Mouse (Mus musculus) intestine, embryonic 15.5 days (tissue): ENCODE measurements at regions not wholly inside any gene's neighbourhood (a gene's known extent, or its start where the extent isn't known, plus 50 kb on each side); places are given as distances from the start of the nearest gene placed in this dataset.

ENCODE experiments used
- ATAC-seq: fragments of 200-750 bp; cut with Nextera tagmentation; 2 replicates; pipeline ENCODE4 v1.8.0; 2017; ENCODE audit warnings: moderate TSS enrichment, moderate library complexity
- H3K27ac ChIP-seq: fragments of 300-500 bp; sonication (generic); 2 replicates; pipeline ENCODE4 v1.5.1; 2015; ENCODE audit warnings: mild to moderate bottlenecking, inconsistent platforms
- H3K27me3 ChIP-seq: fragments of 300-500 bp; sonication (generic); replicated peaks from 2 replicates; pipeline ENCODE4 v1.6.1; 2015; ENCODE audit warnings: inconsistent platforms
- H3K36me3 ChIP-seq: fragments of 300-500 bp; sonication (generic); 2 replicates; pipeline ENCODE4 v1.6.1; 2015; ENCODE audit warnings: inconsistent platforms
- H3K4me1 ChIP-seq: fragments of 300-500 bp; sonication (generic); replicated peaks from 2 replicates; pipeline ENCODE4 v1.6.1; 2015; ENCODE audit warnings: inconsistent platforms
- H3K4me2 ChIP-seq: fragments of 300-500 bp; sonication (generic); replicated peaks from 2 replicates; pipeline ENCODE4 v1.6.1; 2015; ENCODE audit warnings: mild to moderate bottlenecking, inconsistent platforms
- H3K4me3 ChIP-seq: fragments of 300-500 bp; sonication (generic); replicated peaks from 2 replicates; pipeline ENCODE4 v1.5.1; 2015; ENCODE audit warnings: inconsistent platforms
- H3K9ac ChIP-seq: fragments of 300-500 bp; sonication (generic); 2 replicates; pipeline ENCODE4 v1.6.1; 2015; ENCODE audit warnings: inconsistent platforms
- H3K9me3 ChIP-seq: fragments of 300-500 bp; sonication (generic); 2 replicates; pipeline ENCODE4 v1.6.1; 2016; ENCODE audit warnings: inconsistent platforms
- WGBS: fragments of 180-500 bp; shearing (Covaris S2); methylation state at CpG from one replicate; pipeline ENCODE4 v1.1.7; 2015; 5-methylcytosine and 5-hydroxymethylcytosine counted together

GRCm38 (mm10) chr10:27942136-27942535, 132.5 kb upstream of the Ptprk start:
- H3K27ac ChIP-seq: no peak overlapping the region
- no peaks in the 10 kb centered on the region for H3K27me3 ChIP-seq
- no peaks in the 10 kb centered on the region for H3K36me3 ChIP-seq
- no peaks in the 10 kb centered on the region for H3K9me3 ChIP-seq
- no peak for ATAC-seq
- no peak overlapping the region for H3K4me2 ChIP-seq
- H3K9ac ChIP-seq: no peak overlapping the region
- 0 out of 2 replicates have a peak, but pooled peaks cover 2% of the 10 kb centered on the region for H3K4me1 ChIP-seq
- no peak overlapping the region for H3K4me3 ChIP-seq
- 59% methylated on average over 5 of the region's 5 CpGs for WGBS

- ATAC-seq: no peak
- 90% methylated on average over 1 of the region's 1 CpGs for WGBS
- H3K9me3 ChIP-seq: no peaks in the 10 kb centered on the region
These were observed 125.5 kb upstream of the Ptprk start for GRCm38 (mm10) chr10:27949127-27949526.

GRCm38 (mm10) chr10:27968202-27968601, 106.4 kb upstream of the Ptprk start:
- Histone ChIP-seq H3K27ac (no peak overlapping the region), H3K4me2 (no peak overlapping the region), H3K4me3 (no peak overlapping the region), H3K9me3 (no peaks in the 10 kb centered on the region), H3K27me3 (no peaks in the 10 kb centered on the region), H3K9ac (no peak overlapping the region), H3K4me1 (no peaks in the 10 kb centered on the region), H3K36me3 (no peaks in the 10 kb centered on the region)
- 93% methylated on average over 1 of the region's 1 CpGs for WGBS
- no peak for ATAC-seq

More at GRCm38 (mm10) chr10:27949127-27949526, 125.5 kb upstream of the Ptprk start:
- Histone ChIP-seq H3K4me3 (no peak overlapping the region), H3K9ac (no peak overlapping the region), H3K4me1 (no peaks in the 10 kb centered on the region), H3K27ac (no peak overlapping the region), H3K4me2 (no peak overlapping the region), H3K27me3 (no peaks in the 10 kb centered on the region), H3K36me3 (no peaks in the 10 kb centered on the region)

- ATAC-seq: no peak
- Histone ChIP-seq H3K4me1 (no peaks in the 10 kb centered on the region), H3K9ac (no peak overlapping the region), H3K36me3 (no peaks in the 10 kb centered on the region), H3K9me3 (no peaks in the 10 kb centered on the region), H3K4me2 (no peak overlapping the region), H3K27ac (no peak overlapping the region), H3K27me3 (no peaks in the 10 kb centered on the region), H3K4me3 (no peak overlapping the region)
- WGBS: 94% methylated on average over 4 of the region's 4 CpGs
These were observed 90.6 kb upstream of the Ptprk start for GRCm38 (mm10) chr10:27984047-27984446.

DNA sequence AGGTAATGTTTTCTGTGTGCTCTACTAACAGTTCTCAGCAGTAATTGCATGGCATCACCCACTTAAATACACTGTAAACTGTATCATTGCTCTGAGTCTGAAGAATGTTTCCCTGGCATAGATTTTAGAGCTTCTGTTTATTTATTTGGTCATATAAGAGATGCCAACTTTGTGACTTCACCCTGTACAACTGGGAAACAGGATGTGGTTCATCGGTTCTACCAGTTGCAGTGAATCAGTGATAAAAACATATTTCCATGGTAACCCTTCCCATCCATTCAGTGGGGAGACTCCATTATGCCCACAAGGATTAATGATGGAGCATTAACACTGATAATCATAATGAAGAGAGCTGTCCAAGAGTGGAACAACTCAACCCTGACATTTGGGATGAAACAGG, 89.6 kb upstream of the Ptprk start:
- Histone ChIP-seq H3K9ac (no peak overlapping the region), H3K4me1 (no peaks in the 10 kb centered on the region), H3K36me3 (no peaks in the 10 kb centered on the region), H3K27me3 (no peaks in the 10 kb centered on the region), H3K9me3 (no peaks in the 10 kb centered on the region), H3K4me3 (no peak overlapping the region), H3K4me2 (no peak overlapping the region), H3K27ac (no peak overlapping the region)
- no peak for ATAC-seq
- WGBS: 90% methylated on average over 1 of the region's 1 CpGs

DNA sequence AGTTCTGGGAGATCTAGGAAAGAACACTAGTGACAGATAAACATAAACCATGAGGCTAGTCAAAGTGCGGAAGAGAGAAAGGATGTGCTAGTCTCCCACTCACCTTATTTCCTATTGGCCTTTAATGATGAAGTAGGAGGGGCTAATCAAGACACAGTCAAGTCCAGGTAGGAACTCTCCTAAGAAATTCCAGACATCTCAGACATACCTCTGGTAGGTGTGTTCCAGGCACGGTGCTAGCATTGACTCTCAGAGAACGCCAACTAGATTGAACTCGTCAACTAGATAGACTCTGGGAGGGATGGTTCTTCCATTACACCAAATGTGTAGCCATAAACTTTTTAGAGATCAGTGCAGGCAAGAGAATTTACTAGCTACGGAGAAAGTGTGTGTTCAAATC, 87.6 kb upstream of the Ptprk start:
- WGBS: 78% methylated on average over 5 of the region's 5 CpGs
- no peak for ATAC-seq

DNA sequence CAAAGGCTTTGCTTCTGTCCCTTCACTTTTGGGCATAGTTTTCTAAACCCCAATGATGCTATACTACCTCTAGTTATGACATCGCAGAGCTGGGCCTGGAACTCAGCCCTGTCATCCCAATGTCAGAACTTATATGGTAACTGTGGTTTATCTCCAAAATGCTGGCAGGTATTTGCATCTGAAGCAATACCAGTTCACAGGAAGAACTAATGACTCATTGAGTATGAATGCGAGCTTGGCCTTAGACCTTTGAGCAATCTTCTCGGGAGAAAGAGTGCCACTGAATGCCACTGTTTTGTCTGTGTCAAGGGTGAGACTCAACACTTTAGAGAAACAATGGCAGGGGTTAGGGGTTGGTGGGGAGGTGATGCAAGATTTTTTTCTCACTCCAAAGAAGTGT, 86.6 kb upstream of the Ptprk start:
- 68% methylated on average over 3 of the region's 3 CpGs for WGBS
- no peak overlapping the region for H3K9ac ChIP-seq
- no peaks in the 10 kb centered on the region for H3K27me3 ChIP-seq
- no peaks in the 10 kb centered on the region for H3K36me3 ChIP-seq
- H3K9me3 ChIP-seq: no peaks in the 10 kb centered on the region
- H3K4me2 ChIP-seq: no peak overlapping the region
- H3K27ac ChIP-seq: no peak overlapping the region
- H3K4me3 ChIP-seq: no peak overlapping the region
- ATAC-seq: no peak
- no peaks in the 10 kb centered on the region for H3K4me1 ChIP-seq

More for the DNA sequence above, 87.6 kb upstream of the Ptprk start:
- Histone ChIP-seq H3K4me1 (no peaks in the 10 kb centered on the region), H3K27me3 (no peaks in the 10 kb centered on the region), H3K4me3 (no peak overlapping the region), H3K36me3 (no peaks in the 10 kb centered on the region), H3K27ac (no peak overlapping the region), H3K4me2 (no peak overlapping the region), H3K9ac (no peak overlapping the region), H3K9me3 (no peaks in the 10 kb centered on the region)

DNA sequence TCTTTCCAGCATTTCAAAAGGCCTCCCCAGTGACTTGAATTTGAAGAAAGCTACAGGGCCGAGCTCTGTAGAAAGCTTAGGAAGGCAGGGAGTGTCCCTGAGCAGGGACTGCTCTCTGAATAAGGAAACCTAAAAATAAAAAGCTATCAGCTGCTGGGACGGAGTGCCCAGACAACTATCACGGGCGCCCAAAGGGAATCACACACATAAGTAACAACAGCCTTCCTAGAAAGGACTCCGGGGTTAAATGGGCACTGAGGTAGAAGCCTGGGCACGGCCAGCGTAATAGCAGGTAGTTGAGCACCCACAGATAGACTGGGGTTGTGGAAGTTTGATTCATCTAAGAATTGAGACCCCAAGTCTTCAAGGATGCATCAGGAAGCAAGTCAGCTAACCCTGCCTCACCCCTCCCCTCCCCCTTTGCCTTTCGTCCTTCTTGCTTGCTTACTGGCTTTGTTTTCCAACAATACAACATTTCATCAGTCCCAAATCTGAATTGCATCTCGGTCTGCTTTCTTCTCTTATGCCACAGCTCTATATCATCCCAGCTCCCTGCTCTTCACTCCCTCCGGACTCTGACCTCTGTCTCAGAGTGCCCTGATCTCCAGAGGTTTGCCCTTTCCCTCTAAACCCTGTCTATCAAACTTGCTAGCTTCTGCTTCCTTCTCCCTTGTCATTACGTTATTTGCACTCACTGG, 84.1 kb upstream of the Ptprk start:
- WGBS: 80% methylated on average over 11 of the region's 11 CpGs
- no peaks in the 10 kb centered on the region for H3K27me3 ChIP-seq
- H3K9me3 ChIP-seq: no peaks in the 10 kb centered on the region
- H3K4me2 ChIP-seq: no peak overlapping the region
- H3K4me1 ChIP-seq: no peaks in the 10 kb centered on the region
- H3K9ac ChIP-seq: no peak overlapping the region
- H3K27ac ChIP-seq: no peak overlapping the region
- H3K4me3 ChIP-seq: no peak overlapping the region
- no peak for ATAC-seq
- no peaks in the 10 kb centered on the region for H3K36me3 ChIP-seq

DNA sequence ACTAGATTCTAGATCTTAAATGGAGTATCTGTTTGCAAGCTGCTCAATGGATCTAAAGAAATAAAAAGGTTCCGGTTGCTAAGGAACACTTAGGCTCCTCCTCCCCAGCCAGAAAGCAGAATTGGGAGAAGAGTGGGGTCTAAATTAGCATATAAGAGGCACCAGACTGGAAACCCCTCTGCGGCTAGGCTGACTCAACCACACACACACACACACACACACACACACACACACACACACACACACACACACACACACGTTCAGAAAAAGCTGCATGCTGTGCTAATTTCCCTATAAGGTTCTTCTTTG, 83.6 kb upstream of the Ptprk start:
- Histone ChIP-seq H3K27me3 (no peaks in the 10 kb centered on the region), H3K4me2 (no peak overlapping the region), H3K9ac (no peak overlapping the region), H3K4me3 (no peak overlapping the region), H3K27ac (no peak overlapping the region), H3K4me1 (no peaks in the 10 kb centered on the region), H3K36me3 (no peaks in the 10 kb centered on the region), H3K9me3 (no peaks in the 10 kb centered on the region)
- 80% methylated on average over 3 of the region's 3 CpGs for WGBS
- no peak for ATAC-seq

DNA sequence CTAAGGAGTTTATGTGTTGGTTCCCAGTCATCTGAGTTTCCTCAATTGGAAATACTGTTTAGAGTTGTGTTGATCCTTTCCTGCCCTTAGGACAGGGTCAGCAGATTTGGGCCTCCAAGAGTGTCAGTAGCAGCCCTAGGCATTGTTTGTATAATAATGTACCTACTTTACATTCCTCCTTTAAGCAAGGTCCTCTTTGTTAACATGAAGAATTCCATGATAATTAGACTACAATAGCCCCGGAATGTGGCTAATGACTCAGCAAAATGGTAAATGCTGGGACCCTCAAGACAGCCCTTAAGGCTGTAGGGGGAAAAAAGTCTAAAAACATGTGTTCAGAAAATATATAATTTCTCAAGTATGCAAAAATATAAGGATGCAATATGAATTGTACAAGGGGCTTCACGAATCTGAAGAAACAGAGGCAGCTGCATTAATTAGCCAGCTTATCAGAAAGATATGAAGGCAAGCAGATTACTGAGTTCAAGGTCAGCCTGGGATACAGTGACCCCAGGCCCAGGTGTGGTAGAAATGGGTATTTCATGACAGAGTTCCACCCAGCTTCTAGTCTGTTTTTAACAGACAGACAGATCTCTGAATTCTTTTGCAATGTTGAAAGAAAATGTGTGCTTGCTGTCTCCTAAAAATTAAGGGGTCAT, 80.1 kb upstream of the Ptprk start:
- no peaks in the 10 kb centered on the region for H3K4me1 ChIP-seq
- H3K36me3 ChIP-seq: no peaks in the 10 kb centered on the region
- no peak for ATAC-seq

DNA sequence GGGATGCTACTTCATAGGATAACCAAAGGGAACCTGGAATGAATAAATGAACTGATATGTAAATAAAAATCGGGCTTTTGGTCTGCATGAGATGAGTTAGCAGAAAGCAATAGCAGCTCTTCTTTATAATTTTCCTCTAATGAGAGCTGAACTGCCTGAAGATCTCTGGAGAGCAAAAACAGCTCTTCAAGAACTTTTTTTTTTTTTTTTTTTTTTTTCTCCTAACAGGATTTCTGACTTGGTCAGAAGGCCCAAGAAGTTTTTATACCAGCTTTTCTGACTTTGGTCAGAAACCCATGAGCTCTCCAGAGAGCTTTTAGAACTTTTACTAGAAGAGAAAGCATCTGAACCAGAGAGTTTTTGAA, 79.6 kb upstream of the Ptprk start:
- Histone ChIP-seq H3K27me3 (no peaks in the 10 kb centered on the region), H3K27ac (no peak overlapping the region), H3K4me2 (no peak overlapping the region), H3K4me1 (no peaks in the 10 kb centered on the region), H3K9ac (no peak overlapping the region), H3K4me3 (no peak overlapping the region), H3K36me3 (no peaks in the 10 kb centered on the region), H3K9me3 (no peaks in the 10 kb centered on the region)
- ATAC-seq: no peak
- WGBS: 75% methylated on average over 1 of the region's 1 CpGs

More for the DNA sequence above, 80.1 kb upstream of the Ptprk start:
- 77% methylated on average over 2 of the region's 2 CpGs for WGBS
- H3K4me2 ChIP-seq: no peak overlapping the region
- H3K4me3 ChIP-seq: no peak overlapping the region
- no peak overlapping the region for H3K9ac ChIP-seq
- no peaks in the 10 kb centered on the region for H3K27me3 ChIP-seq
- H3K9me3 ChIP-seq: no peaks in the 10 kb centered on the region
- no peak overlapping the region for H3K27ac ChIP-seq

GRCm38 (mm10) chr10:28010756-28011155, 63.9 kb upstream of the Ptprk start:
- Histone ChIP-seq H3K27ac (no peak overlapping the region), H3K4me2 (no peak overlapping the region), H3K4me3 (no peak overlapping the region), H3K4me1 (no peaks in the 10 kb centered on the region), H3K9me3 (no peaks in the 10 kb centered on the region), H3K27me3 (no peaks in the 10 kb centered on the region), H3K9ac (no peak overlapping the region), H3K36me3 (no peaks in the 10 kb centered on the region)
- 55% methylated on average over 2 of the region's 2 CpGs for WGBS
- no peak for ATAC-seq

- Histone ChIP-seq H3K9me3 (no peaks in the 10 kb centered on the region), H3K4me1 (no peaks in the 10 kb centered on the region), H3K27ac (no peak overlapping the region), H3K4me2 (no peak overlapping the region), H3K9ac (no peak overlapping the region), H3K36me3 (no peaks in the 10 kb centered on the region), H3K27me3 (no peaks in the 10 kb centered on the region), H3K4me3 (no peak overlapping the region)
- 89% methylated on average over 1 of the region's 1 CpGs for WGBS
- no peak for ATAC-seq
These were observed 62.5 kb upstream of the Ptprk start for GRCm38 (mm10) chr10:28012135-28012534.
